Mouse (Mus musculus) C2C12 (cell line): Measurements from ENCODE around the gene Syne1.

Experiments used
- CTCF ChIP-seq: IDR thresholded peaks from one replicate; pipeline ENCODE4 v1.5.1; 2011; ENCODE audit not compliant: control insufficient read depth, insufficient read depth, insufficient read length
- MAX ChIP-seq: IDR thresholded peaks from one replicate; pipeline ENCODE4 v1.6.1; 2011; ENCODE audit warnings: mild to moderate bottlenecking, control low read depth
- MYOD1 ChIP-seq: IDR thresholded peaks from one replicate; pipeline ENCODE4 v1.6.1; 2011; ENCODE audit warnings: low read depth; ENCODE audit not compliant: control insufficient read depth, insufficient read length

GRCm38 (mm10) chr10:4976557-4976956, 574.7 kb downstream of the Syne1 start:
- TF ChIP-seq MAX (no peak), CTCF (no peak), MYOD1 (no peak)
